Mouse (Mus musculus) CH12.LX (cell line): ENCODE results near the gene Asb8.

Experiments
- CTCF ChIP-seq, 2 experiments: IDR thresholded peaks in 1 of 2; conservative IDR thresholded peaks in 1 of 2; 2 replicates each; pipeline ENCODE4 v1.5.1; 2011 to 2012; ENCODE audit warnings: low read depth in 2 of 2, low read length in 2 of 2, improper control_type of control experiment in 1 of 2, inconsistent platforms in 1 of 2, mild to moderate bottlenecking in 1 of 2, moderate library complexity in 1 of 2
- EP300 ChIP-seq: IDR thresholded peaks from 2 replicates; pipeline ENCODE4 v1.6.1; 2011; ENCODE audit warnings: low read length, improper control_type of control experiment
- POLR2A ChIP-seq: IDR thresholded peaks from 2 replicates; pipeline ENCODE4 v1.6.1; 2011; ENCODE audit warnings: low read depth, mild to moderate bottlenecking, improper control_type of control experiment, low read length
- RCOR1 ChIP-seq: conservative IDR thresholded peaks from 2 replicates; pipeline ENCODE4 v1.6.1; 2012; ENCODE audit warnings: low read depth, mild to moderate bottlenecking, inconsistent platforms, low read length, improper control_type of control experiment
- UBTF ChIP-seq: IDR thresholded peaks from 2 replicates; pipeline ENCODE4 v1.6.1; 2012; ENCODE audit warnings: low read depth, mild to moderate bottlenecking, inconsistent platforms, low read length, improper control_type of control experiment, moderate library complexity
- USF2 ChIP-seq: conservative IDR thresholded peaks from 2 replicates; pipeline ENCODE4 v1.6.1; 2011; ENCODE audit warnings: low read depth, low read length, improper control_type of control experiment

- no peak for TF ChIP-seq CTCF (conservative IDR thresholded peaks at IDR 0.05 in 1 of 2, IDR thresholded peaks at IDR 0.05 in 1 of 2; ENCODE audit: low read depth in 2 of 2, low read length in 2 of 2)
- TF ChIP-seq POLR2A: no peak
- TF ChIP-seq RCOR1: no peak
- no peak for TF ChIP-seq USF2
- TF ChIP-seq UBTF: no peak
- no peak for TF ChIP-seq EP300
Measured at GRCm38 (mm10) chr15:98170917-98171316, 5.5 kb upstream of the Asb8 start.
